Mouse (Mus musculus) kidney, adult 2 months (tissue): ENCODE data around the gene Hck.

Source experiments
- CTCF ChIP-seq: fragments of 200-500 bp; conservative IDR thresholded peaks from 2 replicates; pipeline ENCODE4 v1.5.1; 2011; ENCODE audit warnings: low read depth, mild to moderate bottlenecking, control low read depth, low read length, moderate library complexity, mixed read lengths; ENCODE audit not compliant: insufficient read depth, insufficient read length
- POLR2A ChIP-seq: fragments of 200-500 bp; IDR thresholded peaks from one replicate; pipeline ENCODE4 v1.6.1; 2011; ENCODE audit warnings: low read depth, low read length, control low read depth

DNA sequence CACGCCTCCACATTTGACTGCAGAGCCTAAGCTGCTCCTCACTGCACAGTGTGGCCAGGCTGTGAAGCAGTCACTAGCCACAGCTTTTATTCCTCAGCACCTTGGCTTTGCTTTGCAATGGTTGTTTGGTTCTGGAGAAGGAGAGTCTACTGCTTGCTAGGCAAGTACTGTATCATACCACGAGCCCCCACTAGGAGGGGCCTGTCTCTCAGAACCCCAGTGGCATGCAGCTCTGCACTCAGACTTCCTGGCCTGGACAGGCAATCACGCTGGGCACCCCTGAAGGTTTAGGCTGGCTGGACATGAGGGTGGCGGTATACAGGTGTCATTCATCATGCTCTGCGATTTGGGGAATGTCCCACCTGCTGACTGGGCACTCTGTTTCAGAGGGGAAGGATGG, 26.0 kb downstream of the Hck start:
- TF ChIP-seq CTCF (no peak), POLR2A (no peak)
